Mouse (Mus musculus) kidney, adult 8-10 months (tissue): Measurements from ENCODE around the gene Slco4a1.

ENCODE experiments used
- DNase-seq, 2 experiments: peaks; one replicate each; pipeline ENCODE4 v3.0.0; 2022

Gene Slco4a1

DNA sequence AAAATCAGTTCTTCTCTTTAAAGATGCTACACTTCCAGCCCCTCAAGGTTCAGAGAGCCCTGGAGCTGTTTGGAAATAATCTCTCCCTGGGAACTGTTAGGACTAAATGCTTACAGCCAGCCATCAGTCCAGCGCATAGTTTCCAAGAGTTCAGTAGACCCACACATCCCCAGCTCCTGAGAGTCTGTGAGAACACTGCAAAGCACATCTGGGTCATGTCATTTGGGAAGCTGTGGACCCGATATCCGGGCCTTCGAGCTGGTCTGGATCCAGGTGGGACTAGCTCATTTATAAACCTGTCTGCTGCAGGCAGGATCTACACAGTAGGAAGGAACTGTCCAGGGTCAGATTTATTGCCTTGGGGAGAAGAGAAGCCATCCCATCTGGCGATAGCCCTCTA is 54.8 kb downstream of the Slco4a1 start:
- no peak for DNase-seq

DNA sequence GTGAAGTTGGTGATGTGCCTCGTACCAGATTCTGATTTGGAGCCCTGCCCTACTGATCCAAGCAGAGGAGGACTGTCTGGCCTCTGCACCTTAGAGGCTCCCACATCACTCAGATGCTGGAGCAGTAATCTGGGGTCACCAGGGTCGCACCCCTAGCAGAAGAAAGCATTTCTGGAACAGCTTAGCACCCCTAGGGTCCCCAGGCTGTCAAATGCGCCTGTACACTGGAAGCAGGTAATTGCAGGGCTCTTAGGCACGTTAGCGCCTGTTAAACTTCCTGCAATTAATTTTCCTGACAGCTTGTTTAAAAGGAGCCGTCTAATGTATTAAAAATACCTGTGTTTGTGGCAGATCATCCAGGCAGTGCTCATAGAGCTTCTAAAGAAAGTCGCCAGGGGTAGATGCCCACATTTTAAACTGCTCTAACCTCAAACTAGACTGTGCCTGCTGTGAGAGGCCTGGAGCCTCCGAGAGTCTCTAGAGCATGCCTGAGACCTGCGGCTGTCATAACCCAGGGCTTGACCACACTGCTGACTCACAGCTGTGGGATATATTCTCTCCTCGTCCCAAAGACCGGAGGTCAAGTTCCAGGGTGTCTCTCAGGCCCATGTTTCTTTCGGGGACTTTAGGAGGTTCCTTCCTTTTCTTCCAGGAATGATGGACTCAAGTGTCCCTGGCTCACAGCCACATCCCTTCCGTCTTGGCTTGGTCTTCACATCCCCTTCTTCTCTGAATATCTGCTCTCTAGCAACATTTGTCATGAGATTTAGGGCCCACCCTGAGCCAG is 56.0 kb downstream of the Slco4a1 start:
- DNase-seq: no peak

DNA sequence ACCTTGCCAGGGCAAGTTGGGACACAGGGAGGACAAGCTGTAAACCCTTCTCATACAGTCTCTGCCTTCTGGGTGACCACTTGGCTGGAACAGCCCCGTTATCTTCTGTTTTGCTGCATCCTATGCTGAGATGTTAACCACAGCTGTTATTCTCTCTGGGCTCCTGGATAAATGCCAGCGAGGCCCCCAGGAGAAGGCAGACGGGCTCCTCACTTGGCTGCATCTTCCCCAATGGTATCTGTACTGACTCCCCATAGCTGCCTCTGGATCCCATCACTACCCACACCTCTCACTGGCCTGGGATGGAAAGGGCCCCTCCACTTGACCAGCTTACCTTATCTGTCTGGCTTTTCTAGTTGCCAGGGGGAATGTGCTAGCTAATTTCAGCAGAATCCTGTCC is 57.0 kb downstream of the Slco4a1 start:
- no peak for DNase-seq

DNA sequence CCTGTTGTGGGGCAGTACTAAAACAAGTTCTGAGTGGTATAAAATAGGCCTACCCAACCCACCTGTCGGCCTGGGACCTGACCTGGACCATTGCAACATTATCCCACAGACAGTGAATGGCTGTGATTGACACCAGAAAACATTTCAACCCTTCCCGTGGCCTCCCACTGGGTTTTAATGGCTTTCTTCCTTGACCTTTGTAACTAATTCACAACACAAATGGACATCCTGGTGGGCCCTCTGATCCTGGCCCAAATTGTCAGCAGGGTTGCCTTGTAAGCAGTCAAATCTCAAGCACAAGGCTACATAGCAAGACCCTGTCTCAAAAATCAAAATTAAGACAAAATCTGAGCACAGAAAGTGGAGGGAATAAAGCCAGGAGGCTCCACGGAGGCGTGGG is 57.8 kb downstream of the Slco4a1 start:
- no peak for DNase-seq

DNA sequence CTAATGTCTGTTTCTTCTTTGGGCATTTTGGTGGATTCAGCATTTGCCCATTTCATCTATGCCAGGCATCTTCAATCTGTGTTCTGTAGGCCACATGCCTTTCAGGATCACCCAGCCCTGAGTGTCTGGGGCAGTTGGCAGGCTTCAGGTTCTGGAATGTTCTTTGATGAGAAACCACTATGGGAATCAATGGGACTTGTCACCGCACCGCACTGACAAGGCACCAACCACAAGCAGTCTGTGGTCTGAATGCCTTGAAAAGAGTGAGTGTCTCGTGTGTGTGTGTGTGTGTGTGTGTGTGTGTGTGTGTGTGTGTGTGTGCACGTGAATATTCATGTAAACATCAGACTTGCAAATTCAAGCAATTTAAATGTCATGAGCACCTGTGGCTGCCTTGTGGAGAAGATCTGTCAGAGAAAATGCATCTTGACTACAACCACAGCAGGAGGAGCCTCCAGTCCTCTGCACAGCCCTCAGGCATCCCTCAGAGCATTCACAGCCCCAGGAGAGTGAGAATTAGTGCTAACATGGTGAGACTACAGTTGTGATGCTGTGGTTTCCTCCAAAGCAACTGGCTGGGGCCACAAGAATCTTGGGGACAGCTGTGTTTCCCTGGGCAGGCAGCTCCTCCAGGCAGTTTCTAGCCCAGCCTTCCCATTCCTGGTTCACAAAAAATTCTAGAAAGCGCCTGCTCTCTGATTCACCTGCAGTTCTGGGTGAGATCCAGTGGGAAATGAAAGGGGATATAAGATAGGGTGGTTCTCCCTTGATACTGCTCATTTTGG is 65.6 kb downstream of the Slco4a1 start:
- DNase-seq: no peak

DNA sequence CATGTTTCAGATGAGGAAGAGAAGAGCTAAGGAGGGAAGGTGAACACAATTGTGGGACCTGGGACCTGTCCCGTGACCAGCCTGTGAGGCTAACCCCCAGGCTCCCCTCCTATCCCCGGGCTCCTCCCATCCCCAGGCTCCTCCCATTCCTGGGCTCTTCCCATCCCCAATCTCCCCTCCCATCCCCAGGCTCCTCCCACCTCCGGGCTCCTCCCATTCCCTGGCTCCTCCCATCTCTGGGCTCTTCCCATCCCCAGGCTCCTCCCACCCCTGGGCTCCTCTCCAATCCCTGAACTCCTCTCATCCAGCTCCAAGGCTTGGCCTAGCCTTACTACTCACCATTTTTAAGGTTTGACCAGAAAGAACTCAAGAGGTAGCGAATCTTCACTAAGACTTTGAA is 66.8 kb downstream of the Slco4a1 start:
- no peak for DNase-seq
